Mouse (Mus musculus) G1E (cell line): ENCODE measurements around the gene Pkd1l1. TPM values are rescaled to one million over a fixed set of nuclear protein-coding genes. Genes with fewer than 3 reads are reported as not detected.

Source experiments
- ATAC-seq: 2 replicates; pipeline ENCODE4 v1.8.0; 2016; ENCODE audit warnings: mild to moderate bottlenecking; ENCODE audit not compliant: insufficient number of reproducible peaks, poor library complexity, low FRiP score, severe bottlenecking; ENCODE audit errors: extremely low read depth
- DNase-seq: peaks from one replicate; pipeline ENCODE4 v3.0.0; 2012; ENCODE audit warnings: low spot score
- H3K27me3 ChIP-seq: 2 replicates; pipeline ENCODE4 v1.6.1; 2012; ENCODE audit warnings: mild to moderate bottlenecking, low read length, inconsistent platforms; ENCODE audit not compliant: insufficient read depth
- H3K36me3 ChIP-seq: replicated peaks from 2 replicates; pipeline ENCODE3; 2012; ENCODE audit warnings: mild to moderate bottlenecking, inconsistent platforms
- H3K4me1 ChIP-seq: 2 replicates; pipeline ENCODE4 v1.6.1; 2012; ENCODE audit warnings: low read depth, low read length, inconsistent platforms, mixed read lengths; ENCODE audit not compliant: insufficient read depth
- H3K4me3 ChIP-seq: 2 replicates; pipeline ENCODE4 v1.5.1; 2012; ENCODE audit warnings: low read depth, mild to moderate bottlenecking, inconsistent platforms, low read length, moderate library complexity, mixed read lengths
- H3K9me3 ChIP-seq: replicated peaks from 2 replicates; pipeline ENCODE4 v1.6.1; 2012; ENCODE audit warnings: inconsistent platforms
- CTCF ChIP-seq: IDR thresholded peaks from 2 replicates; pipeline ENCODE4 v1.5.1; 2012; ENCODE audit warnings: low read depth, low read length, inconsistent platforms, mixed read lengths
- GATA1 ChIP-seq: IDR thresholded peaks from 2 replicates; pipeline ENCODE4 v1.6.1; 2012; ENCODE audit warnings: borderline replicate concordance, low read length, inconsistent platforms, mixed read lengths
- GATA2 ChIP-seq: IDR thresholded peaks from 2 replicates; pipeline ENCODE4 v1.6.1; 2012; ENCODE audit warnings: low read depth, low read length, inconsistent platforms, borderline replicate concordance
- POLR2AphosphoS5 ChIP-seq: IDR thresholded peaks from 2 replicates; pipeline ENCODE4 v1.6.1; 2012; ENCODE audit warnings: low read depth, low read length, inconsistent platforms; ENCODE audit not compliant: insufficient replicate concordance
- TAL1 ChIP-seq: conservative IDR thresholded peaks from 2 replicates; pipeline ENCODE4 v1.6.1; 2012; ENCODE audit warnings: low read depth, low read length, inconsistent platforms, mixed read lengths
- polyA plus RNA-seq: library from polyadenylated mRNA; stranded (reverse); fragments of >175 nt; gene quantifications from 2 replicates; pipeline ENCODE4 v1.2.3, GENCODE M21; 2012
- total RNA-seq, 2 experiments: library from RNA; stranded (forward) in 1 of 2; stranded (reverse) in 1 of 2; fragments of 200-1000 nt in 1 of 2; fragments of >200 nt in 1 of 2; fragmentation: Nextera tagmentation in 1 of 2; gene quantifications; 2 replicates each; pipeline ENCODE4 v1.2.3; 2014 to 2017

Pkd1l1 gene
- total and polyA plus RNA-seq, 3 experiments: 0.16 TPM; not detected in 2

DNA sequence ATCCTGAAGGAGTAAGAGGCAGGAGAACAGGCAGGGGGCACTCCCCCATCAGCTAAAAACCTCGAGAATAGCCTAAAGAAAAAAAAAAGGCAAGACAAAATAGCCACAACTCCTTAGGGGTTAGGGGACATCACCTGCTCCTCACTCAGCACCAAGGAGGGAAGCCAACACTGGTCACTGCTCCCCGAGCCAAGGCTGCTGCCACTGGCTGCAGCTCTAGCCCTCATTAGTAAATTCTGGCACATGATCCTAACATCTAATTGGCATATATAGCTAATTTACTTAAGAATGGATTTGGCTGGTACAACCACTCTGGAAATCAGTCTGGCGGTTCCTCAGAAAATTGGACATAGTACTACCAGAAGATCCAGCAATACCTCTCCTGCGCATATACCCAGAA, 166.1 kb downstream of the Pkd1l1 start:
- Histone ChIP-seq H3K27me3 (no peaks in the 10 kb centered on the region; the same call in 1 of the 2 replicates), H3K9me3 (no peaks in the 10 kb centered on the region), H3K4me1 (no peaks in the 10 kb centered on the region), H3K4me3 (no peak overlapping the region), H3K36me3 (no peaks in the 10 kb centered on the region)
- DNase-seq (no peak), ATAC-seq (no peak)
- TF ChIP-seq TAL1 (no peak), GATA1 (no peak), GATA2 (no peak), CTCF (no peak), POLR2AphosphoS5 (no peak)

GRCm38 (mm10) chr11:8804178-8804577, 168.9 kb downstream of the Pkd1l1 start:
- no peak for TF ChIP-seq POLR2AphosphoS5
- TF ChIP-seq TAL1: no peak
- TF ChIP-seq GATA1: no peak
- no peak for TF ChIP-seq GATA2
- no peak for ATAC-seq
- DNase-seq: no peak

GRCm38 (mm10) chr11:8797486-8797885, 175.6 kb downstream of the Pkd1l1 start:
- DNase-seq: no peak
- no peak for TF ChIP-seq TAL1
- no peak for TF ChIP-seq POLR2AphosphoS5
- TF ChIP-seq CTCF: no peak
- no peak for TF ChIP-seq GATA1
- no peak for TF ChIP-seq GATA2
- no peaks in the 10 kb centered on the region for H3K9me3 ChIP-seq
- H3K27me3 ChIP-seq: no peaks in the 10 kb centered on the region
- no peak for ATAC-seq
- no peaks in the 10 kb centered on the region for H3K4me1 ChIP-seq
- no peak overlapping the region for H3K4me3 ChIP-seq
- H3K36me3 ChIP-seq: no peaks in the 10 kb centered on the region

More at GRCm38 (mm10) chr11:8804178-8804577, 168.9 kb downstream of the Pkd1l1 start:
- Histone ChIP-seq H3K27me3 (no peaks in the 10 kb centered on the region; the same call in 1 of the 2 replicates), H3K4me3 (no peak overlapping the region), H3K9me3 (no peaks in the 10 kb centered on the region), H3K4me1 (no peaks in the 10 kb centered on the region), H3K36me3 (no peaks in the 10 kb centered on the region)

DNA sequence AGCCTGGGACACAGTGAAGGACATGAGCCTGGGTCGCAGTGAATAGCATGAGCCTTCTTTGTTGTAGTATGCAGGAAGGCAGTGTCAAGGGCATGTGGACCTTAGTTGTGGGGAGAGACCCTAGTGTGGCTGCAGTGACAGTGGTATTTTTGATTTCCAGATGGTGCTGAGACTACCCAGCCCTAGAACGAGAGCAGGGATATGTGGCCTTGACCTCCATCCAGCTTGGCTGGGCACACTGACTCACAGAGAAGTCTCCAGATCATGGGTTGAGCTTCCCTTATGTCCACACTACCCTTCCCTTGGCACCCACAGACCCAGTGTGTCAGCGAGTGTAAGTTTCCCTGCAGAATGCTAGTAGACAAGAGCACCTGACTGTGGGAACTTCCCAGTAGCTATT, 178.0 kb downstream of the Pkd1l1 start:
- no peaks in the 10 kb centered on the region for H3K36me3 ChIP-seq
- no peak for DNase-seq
- H3K27me3 ChIP-seq: no peaks in the 10 kb centered on the region
- no peak for ATAC-seq
- no peaks in the 10 kb centered on the region for H3K9me3 ChIP-seq
- H3K4me3 ChIP-seq: no peak overlapping the region
- TF ChIP-seq GATA1: no peak
- no peak for TF ChIP-seq TAL1
- no peak for TF ChIP-seq POLR2AphosphoS5
- no peak for TF ChIP-seq CTCF
- no peak for TF ChIP-seq GATA2
- no peaks in the 10 kb centered on the region for H3K4me1 ChIP-seq

GRCm38 (mm10) chr11:8792146-8792545, 180.9 kb downstream of the Pkd1l1 start:
- H3K9me3 ChIP-seq: no peaks in the 10 kb centered on the region
- no peak for DNase-seq
- H3K4me1 ChIP-seq: no peaks in the 10 kb centered on the region
- TF ChIP-seq POLR2AphosphoS5: no peak
- no peaks in the 10 kb centered on the region for H3K36me3 ChIP-seq
- no peak overlapping the region for H3K4me3 ChIP-seq
- no peak for ATAC-seq
- H3K27me3 ChIP-seq: no peaks in the 10 kb centered on the region

DNA sequence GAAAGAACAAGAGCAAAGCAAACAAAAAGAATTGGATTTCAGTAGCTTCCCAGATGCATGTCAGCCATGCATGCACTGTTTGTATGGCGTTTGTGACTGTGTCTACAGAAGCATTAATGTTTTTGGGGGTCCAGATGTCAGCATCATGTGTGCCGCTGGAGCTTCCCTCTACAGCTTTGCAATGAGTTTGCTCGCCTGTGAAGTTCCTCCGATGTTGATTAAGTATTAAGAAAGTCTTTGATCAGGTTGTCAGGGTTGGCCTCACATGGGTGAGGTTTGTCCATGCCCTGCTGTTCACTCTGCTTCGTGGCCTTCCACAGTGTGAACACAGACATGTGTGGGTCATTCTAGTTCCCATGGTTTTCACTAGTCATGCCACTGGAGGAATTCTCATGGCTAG, 183.9 kb downstream of the Pkd1l1 start:
- Histone ChIP-seq H3K4me1 (no peaks in the 10 kb centered on the region), H3K4me3 (no peak overlapping the region), H3K9me3 (no peaks in the 10 kb centered on the region), H3K36me3 (no peaks in the 10 kb centered on the region), H3K27me3 (no peaks in the 10 kb centered on the region)
- ATAC-seq (no peak), DNase-seq (no peak)
- TF ChIP-seq GATA1 (no peak), TAL1 (no peak), POLR2AphosphoS5 (no peak), GATA2 (no peak), CTCF (no peak)

- Histone ChIP-seq H3K27me3 (no peaks in the 10 kb centered on the region), H3K4me1 (no peaks in the 10 kb centered on the region), H3K36me3 (no peaks in the 10 kb centered on the region), H3K4me3 (no peak overlapping the region), H3K9me3 (no peaks in the 10 kb centered on the region)
- ATAC-seq (no peak), DNase-seq (no peak)
- TF ChIP-seq GATA1: no peak
- TF ChIP-seq TAL1: no peak
- TF ChIP-seq CTCF: no peak
- TF ChIP-seq GATA2: no peak
- TF ChIP-seq POLR2AphosphoS5: no peak
Measured at GRCm38 (mm10) chr11:8787604-8788003, 185.5 kb downstream of the Pkd1l1 start.
